21 mouse cellular contexts compared by ENCODE assay signal in genomic region chr3:145828906-145829305, GRCm38 (mm10).
"Had no signal": no experiment of that assay in that cellular context is flagged by ENCODE, and none has a peak within 500 bp of the region (broad histone marks: within the 10 kb centered on the region; RNA-seq: fewer than 3 reads in every experiment).

No protein-coding gene starts in this region.

- H3K27ac ChIP-seq: left cerebral cortex, adult 2 months; liver, embryonic 14.5 days; lung, embryonic 15.5 days; midbrain, embryonic 12.5 days; midbrain, embryonic 15.5 days; stomach, postnatal 0 days had no signal

- H3K36me3 ChIP-seq: kidney, embryonic 15.5 days; lung, embryonic 15.5 days; midbrain, embryonic 12.5 days; midbrain, embryonic 15.5 days had no signal

- H3K9ac ChIP-seq: kidney, embryonic 15.5 days; liver, embryonic 14.5 days; lung, embryonic 15.5 days; midbrain, embryonic 12.5 days; midbrain, embryonic 15.5 days had no signal

- DNase-seq: kidney, adult 11 months; kidney, adult 8-10 months; kidney, postnatal 10 days; kidney, postnatal 36 days; layer of hippocampus, postnatal 36 days; lung, adult 18-20 months; lung, postnatal 4 days; right cerebral cortex, adult 18-20 months; right cerebral cortex, postnatal 14 days; right cerebral cortex, postnatal 4 days; thymus, adult 2 months; thymus, postnatal 14 days; thymus, postnatal 4 days had no signal

- H3K27me3 ChIP-seq: kidney, embryonic 15.5 days; lung, embryonic 15.5 days; midbrain, embryonic 15.5 days had no signal

- H3K4me2 ChIP-seq: kidney, embryonic 15.5 days; lung, embryonic 15.5 days; midbrain, embryonic 12.5 days; midbrain, embryonic 15.5 days had no signal

- H3K4me3 ChIP-seq: kidney, embryonic 15.5 days; left cerebral cortex, adult 2 months; lung, embryonic 15.5 days; midbrain, embryonic 12.5 days; midbrain, embryonic 15.5 days; myocyte had no signal

- H3K9me3 ChIP-seq: kidney, embryonic 15.5 days; lung, embryonic 15.5 days; midbrain, embryonic 12.5 days; midbrain, embryonic 15.5 days had no signal
